Mouse (Mus musculus) neural tube, embryonic 12.5 days (tissue): ENCODE data around the gene Phlda3. TPM values are rescaled to one million over a fixed set of nuclear protein-coding genes. Genes with fewer than 3 reads are reported as not detected.

Experiments used
- ATAC-seq: fragments of 200-750 bp; cut with Nextera tagmentation; 2 replicates; pipeline ENCODE4 v1.8.0; 2017; ENCODE audit warnings: low read depth, mild to moderate bottlenecking, moderate TSS enrichment, moderate library complexity; ENCODE audit not compliant: low FRiP score
- H3K27ac ChIP-seq: fragments of 300-500 bp; sonication (generic); 2 replicates; pipeline ENCODE4 v1.5.1; 2016
- H3K27me3 ChIP-seq: fragments of 300-500 bp; sonication (generic); replicated peaks from 2 replicates; pipeline ENCODE4 v1.6.1; 2016; ENCODE audit warnings: mild to moderate bottlenecking
- H3K36me3 ChIP-seq: fragments of 300-500 bp; sonication (generic); 2 replicates; pipeline ENCODE4 v1.6.1; 2016; ENCODE audit warnings: mild to moderate bottlenecking
- H3K4me1 ChIP-seq: fragments of 300-500 bp; sonication (generic); 2 replicates; pipeline ENCODE4 v1.6.1; 2016
- H3K4me2 ChIP-seq: fragments of 300-500 bp; sonication (generic); replicated peaks from 2 replicates; pipeline ENCODE4 v1.6.1; 2016; ENCODE audit warnings: mild to moderate bottlenecking
- H3K4me3 ChIP-seq: fragments of 300-500 bp; sonication (generic); 2 replicates; pipeline ENCODE4 v1.5.1; 2016
- H3K9ac ChIP-seq: fragments of 300-500 bp; sonication (generic); 2 replicates; pipeline ENCODE4 v1.6.1; 2016; ENCODE audit warnings: mild to moderate bottlenecking
- H3K9me3 ChIP-seq: fragments of 300-500 bp; sonication (generic); 2 replicates; pipeline ENCODE4 v1.6.1; 2016; ENCODE audit warnings: mild to moderate bottlenecking
- WGBS: fragments of 180-500 bp; shearing (Covaris S2); methylation state at CpG from one replicate; pipeline ENCODE4 v1.1.7; 2016; 5-methylcytosine and 5-hydroxymethylcytosine counted together
- polyA plus RNA-seq: library from polyadenylated mRNA; unstranded; fragments of >200 nt; fragmentation: Nextera tagmentation; extraction: Ambion mirVana; gene quantifications from 2 replicates; pipeline ENCODE4 v1.2.1, GENCODE M21; 2016

The Phlda3 gene
- polyA plus RNA-seq, result 21.9 and 24.1 TPM in 2 replicates

DNA sequence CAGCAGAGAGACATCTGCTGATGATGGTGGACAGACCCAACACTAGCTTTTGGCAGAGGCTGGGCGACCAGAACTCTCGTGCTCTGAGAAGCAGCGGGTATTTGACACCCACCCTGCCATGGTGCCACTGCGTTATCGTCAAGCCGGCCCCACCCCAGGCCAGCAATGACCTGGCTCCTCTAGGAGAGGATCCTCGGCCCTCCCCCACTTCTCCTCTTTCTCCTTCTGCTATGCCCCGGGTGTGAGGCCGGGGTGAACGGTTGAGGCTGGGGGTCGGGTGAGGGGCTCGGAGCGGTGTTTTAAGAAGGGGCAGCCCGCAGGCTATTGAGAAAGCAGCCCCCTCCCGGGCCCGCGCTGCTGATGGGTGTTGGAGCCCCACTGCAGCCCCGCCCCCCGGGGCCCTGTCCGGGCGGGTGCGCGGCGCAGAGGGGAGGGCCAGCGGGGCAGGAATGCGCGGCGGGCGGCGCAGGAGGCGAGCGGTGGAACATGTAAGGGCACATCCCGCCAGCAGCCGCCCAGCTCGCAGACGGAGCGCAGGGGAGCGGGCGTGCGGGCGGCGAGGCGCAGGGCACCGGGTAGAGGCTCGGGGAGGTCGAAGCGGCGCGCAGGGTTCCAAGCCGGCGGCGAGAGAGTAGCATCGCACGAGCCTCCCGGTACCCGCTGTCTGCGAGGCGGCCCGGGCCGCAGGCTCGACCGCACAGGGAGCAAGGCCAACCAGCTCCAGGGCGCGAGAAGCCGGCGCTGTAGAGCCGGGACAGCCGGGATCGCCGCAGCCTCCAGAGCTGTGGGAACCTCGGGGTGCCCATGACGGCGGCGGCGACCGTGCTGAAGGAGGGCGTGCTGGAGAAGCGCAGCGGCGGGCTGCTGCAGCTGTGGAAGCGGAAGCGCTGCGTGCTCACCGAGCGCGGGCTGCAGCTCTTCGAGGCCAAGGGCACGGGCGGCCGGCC, at the start of gene Phlda3:
Gene Phlda3 (plus strand): TSS at position 475 of the 947 bp plus-strand sequence.
- H3K4me3 ChIP-seq, result peak within 1 kb of the TSS; percentile 58
- H3K4me2 ChIP-seq, result peak within 1 kb of the TSS; percentile 96
- H3K9me3 ChIP-seq, result no peaks in the 10 kb centered on the region
- no peak within 1 kb of the TSS for H3K27ac ChIP-seq
- no peaks in the 10 kb centered on the region; the same call in none of the 2 replicates for H3K27me3 ChIP-seq
- H3K9ac ChIP-seq, result peak within 1 kb of the TSS; percentile 81
- ATAC-seq, result peak; percentile 85
- H3K36me3 ChIP-seq, result peaks cover 4% of the 10 kb centered on the region; the same call in 1 of the 2 replicates
- 1% methylated on average over 90 of the region's 90 CpGs for WGBS
- peaks cover 24% of the 10 kb centered on the region for H3K4me1 ChIP-seq

- H3K27ac ChIP-seq, result no peak overlapping the region
Measured at GRCm38 (mm10) chr1:135719486-135719885, 46.4 kb upstream of the Phlda3 start.

DNA sequence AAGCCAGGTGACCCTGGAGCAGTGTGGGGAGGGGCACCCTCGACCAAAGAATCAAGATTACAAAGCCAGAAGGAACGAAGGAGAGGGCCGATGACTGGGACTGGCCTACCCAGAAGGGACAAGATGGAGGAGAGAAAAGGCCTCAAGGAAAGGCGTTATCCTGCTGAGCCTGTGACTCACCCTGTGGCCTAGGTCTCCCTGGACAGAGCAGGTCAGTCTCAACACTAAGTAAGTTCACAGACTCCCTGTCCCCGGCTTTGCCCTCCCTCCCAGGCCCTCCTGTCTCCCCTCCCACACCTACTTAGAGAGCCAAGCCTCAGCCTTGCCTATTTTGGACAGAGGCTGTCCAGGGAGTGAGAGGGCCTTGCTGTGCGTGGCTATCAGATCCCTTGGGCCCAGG, 45.9 kb upstream of the Phlda3 start, which contains the start of gene Csrp1:
Gene Csrp1 (plus strand): TSS at position 79 of the 400 bp plus-strand sequence.
- WGBS, result 70% methylated on average over 6 of the region's 6 CpGs
- Histone ChIP-seq H3K27ac (no peak within 1 kb of the TSS), H3K36me3 (no peaks in the 10 kb centered on the region), H3K4me3 (no peak within 1 kb of the TSS), H3K4me2 (no peak within 1 kb of the TSS), H3K27me3 (no peaks in the 10 kb centered on the region), H3K9me3 (no peaks in the 10 kb centered on the region), H3K9ac (no peak within 1 kb of the TSS), H3K4me1 (no peaks in the 10 kb centered on the region)
- peak; percentile 21; the same call in 1 of the 2 replicates for ATAC-seq

More at GRCm38 (mm10) chr1:135719486-135719885, 46.4 kb upstream of the Phlda3 start:
- no peaks in the 10 kb centered on the region for H3K36me3 ChIP-seq
- H3K4me1 ChIP-seq, result no peaks in the 10 kb centered on the region
- H3K9ac ChIP-seq, result no peak overlapping the region
- no peak overlapping the region for H3K4me3 ChIP-seq
- peak; percentile 58; the same call in 1 of the 2 replicates for ATAC-seq
- WGBS, result 22% methylated on average over 9 of the region's 9 CpGs
- H3K4me2 ChIP-seq, result no peak overlapping the region
- H3K27me3 ChIP-seq, result no peaks in the 10 kb centered on the region
- no peaks in the 10 kb centered on the region for H3K9me3 ChIP-seq

- H3K9ac ChIP-seq, result no peak overlapping the region
- H3K27me3 ChIP-seq, result no peaks in the 10 kb centered on the region
- WGBS, result 41% methylated on average over 1 of the region's 1 CpGs
- H3K4me1 ChIP-seq, result 0 out of 2 replicates have a peak, but pooled peaks cover under 1% of the 10 kb centered on the region
- no peaks in the 10 kb centered on the region for H3K36me3 ChIP-seq
- H3K4me2 ChIP-seq, result no peak overlapping the region
- no peak overlapping the region for H3K4me3 ChIP-seq
- no peak overlapping the region for H3K27ac ChIP-seq
- ATAC-seq, result no peak
- no peaks in the 10 kb centered on the region for H3K9me3 ChIP-seq
Measured at GRCm38 (mm10) chr1:135723016-135723415, 42.9 kb upstream of the Phlda3 start.

GRCm38 (mm10) chr1:135724134-135724533, 41.8 kb upstream of the Phlda3 start:
- Histone ChIP-seq H3K27ac (no peak overlapping the region), H3K4me2 (no peak overlapping the region), H3K9ac (no peak overlapping the region), H3K4me1 (0 out of 2 replicates have a peak, but pooled peaks cover 10% of the 10 kb centered on the region), H3K27me3 (no peaks in the 10 kb centered on the region), H3K9me3 (no peaks in the 10 kb centered on the region), H3K36me3 (no peaks in the 10 kb centered on the region), H3K4me3 (no peak overlapping the region)
- ATAC-seq, result no peak
- 65% methylated on average over 4 of the region's 4 CpGs for WGBS

- H3K27ac ChIP-seq, result no peak overlapping the region
- no peak overlapping the region for H3K9ac ChIP-seq
- peaks cover 22% of the 10 kb centered on the region for H3K4me1 ChIP-seq
- no peak for ATAC-seq
- no peaks in the 10 kb centered on the region for H3K9me3 ChIP-seq
- no peaks in the 10 kb centered on the region for H3K27me3 ChIP-seq
- no peaks in the 10 kb centered on the region for H3K36me3 ChIP-seq
- H3K4me2 ChIP-seq, result no peak overlapping the region
- H3K4me3 ChIP-seq, result no peak overlapping the region
- 95% methylated on average over 6 of the region's 6 CpGs for WGBS
Measured at GRCm38 (mm10) chr1:135725324-135725723, 40.6 kb upstream of the Phlda3 start.

GRCm38 (mm10) chr1:135725936-135726335, 40.0 kb upstream of the Phlda3 start:
- Histone ChIP-seq H3K4me1 (peaks cover 26% of the 10 kb centered on the region), H3K27me3 (no peaks in the 10 kb centered on the region), H3K36me3 (no peaks in the 10 kb centered on the region), H3K9ac (no peak overlapping the region), H3K4me3 (no peak overlapping the region), H3K27ac (no peak overlapping the region), H3K4me2 (no peak overlapping the region), H3K9me3 (no peaks in the 10 kb centered on the region)
- no peak for ATAC-seq
- WGBS, result 79% methylated on average over 7 of the region's 7 CpGs

GRCm38 (mm10) chr1:135728631-135729366, 37.1 kb upstream of the Phlda3 start:
- peak; percentile 90 for ATAC-seq
- H3K27ac ChIP-seq, result no peak overlapping the region
- H3K4me3 ChIP-seq, result peak overlapping the region; percentile 52
- no peaks in the 10 kb centered on the region for H3K9me3 ChIP-seq
- peak overlapping the region; percentile 86 for H3K4me2 ChIP-seq
- no peaks in the 10 kb centered on the region for H3K36me3 ChIP-seq
- H3K9ac ChIP-seq, result peak overlapping the region; percentile 70
- H3K27me3 ChIP-seq, result no peaks in the 10 kb centered on the region
- 2% methylated on average over 35 of the region's 35 CpGs for WGBS
- H3K4me1 ChIP-seq, result peaks cover 38% of the 10 kb centered on the region

- peak; percentile 43 for ATAC-seq
- H3K4me2 ChIP-seq, result peak overlapping the region; percentile 86
- no peaks in the 10 kb centered on the region for H3K27me3 ChIP-seq
- no peaks in the 10 kb centered on the region for H3K36me3 ChIP-seq
- H3K4me1 ChIP-seq, result peaks cover 43% of the 10 kb centered on the region
- no peaks in the 10 kb centered on the region for H3K9me3 ChIP-seq
- no peak overlapping the region for H3K27ac ChIP-seq
- peak overlapping the region; percentile 70 for H3K9ac ChIP-seq
- under 1% methylated on average over 11 of the region's 11 CpGs for WGBS
- H3K4me3 ChIP-seq, result peak overlapping the region; percentile 52
Measured at GRCm38 (mm10) chr1:135729367-135729713, 36.6 kb upstream of the Phlda3 start.

DNA sequence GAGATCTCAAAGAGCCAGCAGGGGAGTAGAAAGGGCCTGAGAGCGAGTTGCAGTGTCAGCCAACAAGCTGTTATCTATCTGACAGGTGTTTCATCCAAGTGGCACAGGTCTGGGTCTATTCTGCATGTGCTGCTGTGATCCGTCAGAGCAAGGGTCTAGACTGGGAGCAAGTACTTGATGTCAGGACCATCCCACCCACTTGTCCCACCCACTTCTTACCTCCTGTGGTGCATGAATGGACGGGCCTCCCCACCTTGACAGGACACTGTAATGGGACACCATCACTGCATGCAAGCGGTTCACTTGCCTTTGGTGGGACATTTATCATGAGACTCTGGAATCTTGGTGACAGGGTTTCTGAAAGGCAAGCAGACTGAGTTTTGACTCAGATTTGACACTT, 36.1 kb upstream of the Phlda3 start:
- ATAC-seq, result no peak
- Histone ChIP-seq H3K9me3 (no peaks in the 10 kb centered on the region), H3K4me1 (peaks cover 48% of the 10 kb centered on the region), H3K36me3 (no peaks in the 10 kb centered on the region), H3K27me3 (no peaks in the 10 kb centered on the region), H3K9ac (peak overlapping the region; percentile 70), H3K4me3 (peak overlapping the region; percentile 52), H3K4me2 (peak overlapping the region; percentile 86), H3K27ac (no peak overlapping the region)
- WGBS, result 21% methylated on average over 4 of the region's 4 CpGs

DNA sequence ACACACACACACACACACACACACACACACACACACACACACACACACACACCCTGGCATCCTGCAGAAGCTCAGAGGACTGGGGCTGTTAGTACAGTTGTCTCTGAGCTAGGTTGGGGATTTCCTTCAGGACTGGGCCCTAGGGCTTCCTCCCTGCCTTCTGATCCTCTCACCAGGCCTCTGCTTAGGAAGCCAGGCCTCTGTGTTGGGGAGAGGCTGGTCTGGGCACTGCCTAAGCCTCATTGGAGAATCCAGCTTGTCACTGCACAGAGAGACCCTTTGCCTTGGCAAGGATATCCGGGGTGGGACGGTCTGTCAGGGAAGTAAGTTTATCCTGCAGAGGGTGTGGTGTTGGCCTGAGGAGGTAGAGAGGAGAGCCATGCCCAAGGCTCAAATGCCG, 35.6 kb upstream of the Phlda3 start:
- ATAC-seq, result no peak
- H3K36me3 ChIP-seq, result no peaks in the 10 kb centered on the region
- no peak overlapping the region for H3K9ac ChIP-seq
- 68% methylated on average over 3 of the region's 3 CpGs for WGBS
- H3K9me3 ChIP-seq, result no peaks in the 10 kb centered on the region
- no peak overlapping the region for H3K27ac ChIP-seq
- H3K4me2 ChIP-seq, result peak overlapping the region; percentile 86
- H3K27me3 ChIP-seq, result no peaks in the 10 kb centered on the region
- no peak overlapping the region for H3K4me3 ChIP-seq
- peaks cover 53% of the 10 kb centered on the region for H3K4me1 ChIP-seq

- Histone ChIP-seq H3K9ac (no peak overlapping the region), H3K27me3 (no peaks in the 10 kb centered on the region), H3K4me1 (peaks cover 56% of the 10 kb centered on the region), H3K27ac (no peak overlapping the region), H3K9me3 (no peaks in the 10 kb centered on the region), H3K36me3 (no peaks in the 10 kb centered on the region), H3K4me2 (0 out of 2 replicates have a peak overlapping the region, but pooled peaks have one; percentile 3), H3K4me3 (no peak overlapping the region)
- no peak for ATAC-seq
- 75% methylated on average over 7 of the region's 7 CpGs for WGBS
Measured at GRCm38 (mm10) chr1:135731393-135731792, 34.5 kb upstream of the Phlda3 start.
